Mouse (Mus musculus): ENCODE measurements around the gene Rab4a.
"Not testable (repeated sequence)": the region's sequence is repeated elsewhere in the genome, so short reads cannot be mapped to it uniquely, and the experiment has no call there.

Rab4a gene

GRCm38 (mm10) chr8:123788416-123789170 lies 17.2 kb upstream of the Rab4a start:
- no peak for DNase-seq (ENCODE audit: low spot score)

GRCm38 (mm10) chr8:123789461-123789860 lies 16.3 kb upstream of the Rab4a start:
- DNase-seq (ENCODE audit: low spot score) = no peak

GRCm38 (mm10) chr8:123789970-123790369 lies 15.8 kb upstream of the Rab4a start:
- DNase-seq (ENCODE audit: low spot score) = peak; percentile 71

- no peak for DNase-seq (ENCODE audit: low spot score)
Observed at GRCm38 (mm10) chr8:123791101-123791844, 14.5 kb upstream of the Rab4a start.

- DNase-seq (ENCODE audit: low spot score) = no peak
Observed at GRCm38 (mm10) chr8:123791845-123792225, 13.9 kb upstream of the Rab4a start.

GRCm38 (mm10) chr8:123793900-123794299 lies 11.9 kb upstream of the Rab4a start:
- no peak for DNase-seq (ENCODE audit: low spot score)

GRCm38 (mm10) chr8:123794766-123795165 lies 11.0 kb upstream of the Rab4a start:
- DNase-seq (ENCODE audit: low spot score) = no peak

- DNase-seq (ENCODE audit: low spot score) = no peak
Observed at GRCm38 (mm10) chr8:123796758-123797157, 9.0 kb upstream of the Rab4a start.

GRCm38 (mm10) chr8:123797928-123798327 lies 7.9 kb upstream of the Rab4a start:
- no peak for DNase-seq (ENCODE audit: low spot score)

- DNase-seq (ENCODE audit: low spot score) = no peak
Observed at GRCm38 (mm10) chr8:123799434-123799833, 6.4 kb upstream of the Rab4a start.

GRCm38 (mm10) chr8:123799885-123800284 lies 5.9 kb upstream of the Rab4a start:
- no peak for DNase-seq (ENCODE audit: low spot score)

- DNase-seq (ENCODE audit: low spot score) = no peak
Observed at GRCm38 (mm10) chr8:123800867-123801266, 4.9 kb upstream of the Rab4a start.

- no peak for DNase-seq (ENCODE audit: low spot score)
Observed at GRCm38 (mm10) chr8:123801538-123801937, 4.2 kb upstream of the Rab4a start.

GRCm38 (mm10) chr8:123803639-123804038 lies 2.1 kb upstream of the Rab4a start:
- no peak for DNase-seq (ENCODE audit: low spot score)

GRCm38 (mm10) chr8:123804586-123804985 lies 1.2 kb upstream of the Rab4a start:
- no peak for DNase-seq (ENCODE audit: low spot score)

GRCm38 (mm10) chr8:123805209-123805717 lies 522 bp upstream of the Rab4a start:
- DNase-seq (ENCODE audit: low spot score) = no peak

GRCm38 (mm10) chr8:123806374-123806935 lies 670 bp downstream of the Rab4a start:
- DNase-seq (ENCODE audit: low spot score) = no peak

- no peak for DNase-seq (ENCODE audit: low spot score)
Observed at GRCm38 (mm10) chr8:123807024-123807431, 1.2 kb downstream of the Rab4a start.

- no peak for DNase-seq (ENCODE audit: low spot score)
Observed at GRCm38 (mm10) chr8:123807852-123808573, 2.2 kb downstream of the Rab4a start.

- no peak for DNase-seq (ENCODE audit: low spot score)
Observed at GRCm38 (mm10) chr8:123808671-123809070, 2.9 kb downstream of the Rab4a start.

- DNase-seq (ENCODE audit: low spot score) = not testable (repeated sequence)
Observed at GRCm38 (mm10) chr8:123809342-123809741, 3.6 kb downstream of the Rab4a start.

GRCm38 (mm10) chr8:123812227-123812626 lies 6.4 kb downstream of the Rab4a start:
- no peak for DNase-seq (ENCODE audit: low spot score)

All from spleen, adult 12 weeks (tissue).